Mouse (Mus musculus) kidney, postnatal 25 days (tissue): ENCODE measurements around the gene Tdrd12.

Source experiments
- DNase-seq, 2 experiments: peaks; one replicate each; pipeline ENCODE4 v3.0.0; 2021; ENCODE audit warnings: mixed read lengths in 2 of 2

The Tdrd12 gene

DNA sequence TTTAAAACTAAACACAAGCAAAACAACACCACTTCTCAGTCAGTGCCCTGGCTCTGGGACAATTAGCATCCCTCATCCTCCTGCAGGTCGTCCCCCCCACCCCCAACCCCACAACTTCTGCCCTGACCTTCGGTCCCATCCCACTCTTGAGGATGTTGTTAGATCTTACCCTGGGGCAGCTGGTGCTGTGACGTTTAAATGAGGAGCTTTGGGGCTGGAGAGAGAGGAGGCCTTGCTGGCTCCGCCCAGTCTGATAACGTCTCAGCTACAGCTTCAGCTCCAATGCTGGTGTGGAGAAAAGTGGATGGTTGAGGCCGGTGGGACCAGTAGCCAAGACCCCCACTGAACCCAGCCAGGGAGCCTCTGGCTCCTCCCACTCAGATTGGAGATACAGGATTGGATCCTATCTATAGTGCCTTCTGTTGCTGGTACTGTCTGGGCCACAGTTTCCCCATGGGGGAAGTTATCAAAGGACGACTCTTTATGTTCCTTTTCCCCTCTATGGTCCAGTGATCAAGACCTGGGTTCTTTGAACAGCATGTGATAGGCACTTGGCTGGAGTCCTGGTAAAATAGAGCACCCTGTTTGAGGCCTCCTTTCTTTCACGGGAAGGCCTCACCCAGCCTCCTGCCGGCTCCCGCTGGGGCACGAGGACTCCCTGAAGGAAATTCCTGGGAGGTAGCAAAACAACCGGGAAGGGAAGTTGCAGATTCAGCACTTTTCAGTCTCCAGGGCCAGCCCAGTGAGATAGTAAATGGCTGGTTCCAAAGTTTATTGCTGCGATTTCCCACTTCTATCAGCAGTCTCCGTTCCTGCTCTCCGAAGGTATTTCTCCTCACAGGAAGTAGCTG is 89.3 kb downstream of the Tdrd12 start, which contains the start of gene Slc7a9:
Gene Slc7a9 (plus strand): TSS at position 801 of the 851 bp plus-strand sequence.
- DNase-seq: peak; percentile 77 to 93

DNA sequence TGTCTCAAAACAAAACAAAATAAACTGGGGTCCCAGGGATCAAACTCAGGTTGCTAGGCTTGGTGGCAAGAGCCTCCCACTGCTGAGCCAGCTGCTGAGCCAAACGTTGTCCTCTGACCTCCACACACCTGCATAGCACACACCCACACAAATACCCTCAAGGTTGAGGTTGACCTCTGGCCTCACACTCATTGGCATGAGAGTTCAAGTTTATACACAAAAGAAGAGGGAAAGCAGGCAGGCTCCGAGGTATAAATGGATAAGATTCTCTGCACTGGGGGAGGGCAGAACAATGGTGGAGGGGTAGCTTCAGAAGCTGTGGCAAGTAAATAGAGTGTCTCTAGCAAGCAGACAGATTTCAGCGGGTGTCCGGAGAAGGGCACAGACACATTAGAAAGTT is 90.0 kb downstream of the Tdrd12 start:
- DNase-seq: peak; percentile 56 to 78

DNA sequence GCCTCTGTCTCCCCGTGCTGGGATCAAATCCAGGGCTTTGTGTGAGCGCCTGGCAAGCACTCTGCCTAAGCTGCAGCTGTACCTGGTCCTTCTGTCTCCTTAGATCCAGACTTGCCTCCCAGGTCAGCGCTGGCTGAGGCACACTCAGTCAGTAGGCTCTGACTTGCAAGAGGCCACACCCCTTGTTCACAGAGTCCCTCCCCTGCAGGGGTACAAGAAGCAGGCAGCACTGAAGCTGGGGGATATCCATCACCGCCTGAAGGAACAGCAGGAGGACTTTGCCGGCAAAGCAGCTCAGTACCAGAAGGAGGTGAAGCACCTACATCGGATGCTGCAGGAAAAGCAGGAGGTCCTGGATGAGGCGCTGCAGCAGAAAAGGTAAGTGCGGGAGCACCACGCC is 102.3 kb downstream of the Tdrd12 start:
- no peak for DNase-seq

DNA sequence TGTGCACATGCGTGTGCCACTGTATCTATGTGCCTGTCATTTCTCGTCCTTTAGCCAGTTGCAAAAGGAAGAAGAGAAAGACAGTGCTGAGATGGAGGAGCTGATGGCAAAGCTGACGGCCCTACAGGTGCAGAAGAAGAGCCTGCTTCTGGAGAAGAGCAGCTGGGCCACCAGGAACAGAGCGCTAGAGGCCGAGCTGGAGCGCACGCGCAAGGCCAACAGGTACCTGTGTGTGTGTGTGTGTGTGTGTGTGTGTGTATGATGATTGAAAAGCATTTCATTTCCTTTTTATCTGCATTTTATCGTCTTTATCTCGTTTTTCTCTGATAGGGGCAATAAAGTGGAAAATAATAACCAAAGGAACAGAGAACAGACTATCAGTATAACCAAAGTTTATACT is 109.4 kb downstream of the Tdrd12 start:
- no peak for DNase-seq

DNA sequence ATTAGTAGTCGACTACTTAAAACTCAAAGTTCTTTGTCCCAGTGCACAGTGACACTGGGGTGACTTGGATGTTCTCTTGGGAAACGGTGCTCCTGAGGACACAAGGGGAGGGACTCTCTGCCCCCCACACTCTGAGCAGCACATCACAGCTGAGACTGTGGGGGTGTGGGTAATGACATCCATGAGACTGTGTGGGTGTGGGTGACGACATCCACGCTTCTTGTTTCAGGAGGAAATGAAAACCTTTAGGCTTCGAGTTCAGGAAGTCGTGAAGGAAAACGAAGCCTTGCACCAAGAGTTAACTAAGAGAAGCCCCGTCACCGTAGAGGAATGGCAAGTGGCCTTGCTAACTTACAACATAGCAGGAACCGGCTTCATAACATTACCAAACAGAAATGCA is 114.5 kb downstream of the Tdrd12 start:
- DNase-seq: no peak
